Mouse (Mus musculus) forebrain, embryonic 11.5 days (tissue): ENCODE measurements at regions not wholly inside any gene's neighbourhood (a gene's known extent, or its start where the extent isn't known, plus 50 kb on each side); places are given as distances from the start of the nearest gene placed in this dataset.

Source experiments
- ATAC-seq: fragments of 200-750 bp; cut with Nextera tagmentation; replicated peaks from 2 replicates; pipeline ENCODE4 v1.8.0; 2017; ENCODE audit warnings: moderate TSS enrichment; ENCODE audit not compliant: low FRiP score
- DNase-seq: peaks from one replicate; pipeline ENCODE4 v3.0.0-alpha.2; 2017; ENCODE audit warnings: low spot score
- H3K27ac ChIP-seq: fragments of 300-500 bp; sonication (generic); 2 replicates; pipeline ENCODE4 v1.5.1; 2014; ENCODE audit warnings: low read depth, low read length
- H3K27me3 ChIP-seq: fragments of 300-500 bp; sonication (generic); 2 replicates; pipeline ENCODE4 v1.6.1; 2014; ENCODE audit warnings: mild to moderate bottlenecking, low read length, mixed read lengths; ENCODE audit not compliant: control insufficient read depth, insufficient read depth
- H3K36me3 ChIP-seq: fragments of 300-500 bp; sonication (generic); 2 replicates; pipeline ENCODE4 v1.6.1; 2014; ENCODE audit warnings: mild to moderate bottlenecking, low read length, moderate library complexity, mixed read lengths; ENCODE audit not compliant: control insufficient read depth, insufficient read depth
- H3K4me1 ChIP-seq: fragments of 300-500 bp; sonication (generic); replicated peaks from 2 replicates; pipeline ENCODE4 v1.6.1; 2014; ENCODE audit warnings: low read length, mixed read lengths; ENCODE audit not compliant: control insufficient read depth, insufficient read depth
- H3K4me2 ChIP-seq: fragments of 300-500 bp; sonication (generic); 2 replicates; pipeline ENCODE4 v1.6.1; 2014; ENCODE audit warnings: low read depth, mild to moderate bottlenecking, low read length, moderate library complexity, mixed read lengths; ENCODE audit not compliant: severe bottlenecking
- H3K4me3 ChIP-seq: fragments of 300-500 bp; sonication (generic); 2 replicates; pipeline ENCODE4 v1.5.1; 2014; ENCODE audit warnings: low read depth, low read length
- H3K9ac ChIP-seq: fragments of 300-500 bp; sonication (generic); 2 replicates; pipeline ENCODE4 v1.6.1; 2014; ENCODE audit warnings: low read length
- H3K9me3 ChIP-seq: fragments of 300-500 bp; sonication (generic); 2 replicates; pipeline ENCODE4 v1.6.1; 2016; ENCODE audit warnings: low read length, mixed read lengths; ENCODE audit not compliant: control insufficient read depth
- WGBS: fragments of 180-500 bp; shearing (Covaris S2); extraction: QIAGEN DNeasy Blood & Tissue Kit; methylation state at CpG from one replicate; pipeline ENCODE4 v1.1.7; 2014; 5-methylcytosine and 5-hydroxymethylcytosine counted together

- DNase-seq (peak; percentile 35), ATAC-seq (no peak)
- Histone ChIP-seq H3K36me3 (no peaks in the 10 kb centered on the region), H3K4me3 (no peak overlapping the region), H3K9me3 (no peaks in the 10 kb centered on the region), H3K27me3 (no peaks in the 10 kb centered on the region), H3K9ac (no peak overlapping the region), H3K27ac (no peak overlapping the region), H3K4me2 (no peak overlapping the region), H3K4me1 (no peaks in the 10 kb centered on the region)
- 81% methylated on average over 3 of the region's 3 CpGs for WGBS
Observed at GRCm38 (mm10) chr6:99784804-99785203, 58.6 kb upstream of the Prok2 start.

- whole genome bisulfite sequencing: 38% methylated on average over 8 of the region's 8 CpGs
- Histone ChIP-seq H3K36me3 (no peaks in the 10 kb centered on the region), H3K4me3 (no peak overlapping the region), H3K9ac (no peak overlapping the region), H3K4me2 (no peak overlapping the region), H3K27me3 (no peaks in the 10 kb centered on the region), H3K9me3 (no peaks in the 10 kb centered on the region), H3K4me1 (no peaks in the 10 kb centered on the region), H3K27ac (no peak overlapping the region)
- ATAC-seq (no peak), DNase-seq (peak; percentile 20)
Observed at GRCm38 (mm10) chr6:99784285-99784684, 58.1 kb upstream of the Prok2 start.

- no peak overlapping the region for H3K27ac ChIP-seq
- WGBS: 85% methylated on average over 2 of the region's 2 CpGs
Observed at GRCm38 (mm10) chr6:99782996-99783395, 56.8 kb upstream of the Prok2 start.

More at GRCm38 (mm10) chr6:99782996-99783395, 56.8 kb upstream of the Prok2 start:
- Histone ChIP-seq H3K4me2 (no peak overlapping the region), H3K27me3 (no peaks in the 10 kb centered on the region), H3K4me3 (no peak overlapping the region), H3K4me1 (no peaks in the 10 kb centered on the region), H3K9ac (no peak overlapping the region), H3K36me3 (no peaks in the 10 kb centered on the region), H3K9me3 (no peaks in the 10 kb centered on the region)
- ATAC-seq (no peak), DNase-seq (peak; percentile 49)
